ENCODE assay signal across 26 mouse cellular contexts in genomic region chr4:97828579-97828978, GRCm38 (mm10). TPM values are rescaled to one million over a fixed set of nuclear protein-coding genes. Genes with fewer than 3 reads are reported as not detected.
"Had no signal": no experiment of that assay in that cellular context is flagged by ENCODE, and none has a peak within 500 bp of the region (broad histone marks: within the 10 kb centered on the region; RNA-seq: fewer than 3 reads in every experiment).

No protein-coding gene starts in this region.

- H3K9me3 ChIP-seq: limb, embryonic 10.5 days; limb, embryonic 13.5 days; liver, embryonic 12.5 days; liver, embryonic 15.5 days; lung, embryonic 15.5 days; megakaryocyte, embryonic 14.5 days; midbrain, embryonic 10.5 days; midbrain, embryonic 13.5 days; neural tube, embryonic 13.5 days had no signal

- H3K4me2 ChIP-seq: limb, embryonic 13.5 days; liver, embryonic 12.5 days; liver, embryonic 15.5 days; lung, embryonic 15.5 days; midbrain, embryonic 13.5 days; neural tube, embryonic 13.5 days had no signal

- H3K27me3 ChIP-seq: limb, embryonic 13.5 days; liver, embryonic 12.5 days; liver, embryonic 15.5 days; lung, embryonic 15.5 days; neural tube, embryonic 13.5 days had no signal

- DNase-seq: kidney, postnatal 10 days; kidney, postnatal 36 days; layer of hippocampus, adult 9-11 months; liver; lung, adult 18-20 months; lung, postnatal 10 days; lung, postnatal 36 days; retina, postnatal 1 day; right cerebral cortex, postnatal 25 days; thymus, adult 18-20 months; thymus, postnatal 36 days had no signal

- H3K9ac ChIP-seq: limb, embryonic 13.5 days; liver, embryonic 12.5 days; liver, embryonic 15.5 days; lung, embryonic 15.5 days; midbrain, embryonic 13.5 days; neural tube, embryonic 13.5 days had no signal

- H3K27ac ChIP-seq: limb, embryonic 10.5 days; limb, embryonic 13.5 days; liver, embryonic 12.5 days; liver, embryonic 15.5 days; lung, embryonic 15.5 days; midbrain, embryonic 10.5 days; midbrain, embryonic 13.5 days; neural tube, embryonic 13.5 days had no signal

- ATAC-seq: liver, embryonic 12.5 days; midbrain, embryonic 13.5 days; midbrain, embryonic 16.5 days had no signal

- H3K4me3 ChIP-seq: limb, embryonic 10.5 days; limb, embryonic 13.5 days; liver, embryonic 12.5 days; liver, embryonic 15.5 days; lung, embryonic 15.5 days; megakaryocyte, embryonic 14.5 days; midbrain, embryonic 10.5 days; midbrain, embryonic 13.5 days; myocyte; neural tube, embryonic 13.5 days had no signal

- H3K36me3 ChIP-seq: limb, embryonic 10.5 days; liver, embryonic 12.5 days; liver, embryonic 15.5 days; lung, embryonic 15.5 days; midbrain, embryonic 10.5 days; midbrain, embryonic 13.5 days; neural tube, embryonic 13.5 days had no signal

RNA-seq across cellular contexts. Expression of gene E130114P18Rik, which starts 50.7 kb away (rescaled TPM):
- total RNA-seq: monocyte, adult 5-6 weeks; neutrophil, adult 5-6 weeks had no signal
- polyA plus RNA-seq: liver, embryonic 12.5 days; myocyte; small intestine, adult 2 months; spleen, adult 2 months had no signal
